Mouse (Mus musculus): ENCODE measurements at regions not wholly inside any gene's neighbourhood (a gene's known extent, or its start where the extent isn't known, plus 50 kb on each side); places are given as distances from the start of the nearest gene placed in this dataset.
A peak's percentile ranks its signal among the peaks of the same experiment; 100 is the strongest.

DNA sequence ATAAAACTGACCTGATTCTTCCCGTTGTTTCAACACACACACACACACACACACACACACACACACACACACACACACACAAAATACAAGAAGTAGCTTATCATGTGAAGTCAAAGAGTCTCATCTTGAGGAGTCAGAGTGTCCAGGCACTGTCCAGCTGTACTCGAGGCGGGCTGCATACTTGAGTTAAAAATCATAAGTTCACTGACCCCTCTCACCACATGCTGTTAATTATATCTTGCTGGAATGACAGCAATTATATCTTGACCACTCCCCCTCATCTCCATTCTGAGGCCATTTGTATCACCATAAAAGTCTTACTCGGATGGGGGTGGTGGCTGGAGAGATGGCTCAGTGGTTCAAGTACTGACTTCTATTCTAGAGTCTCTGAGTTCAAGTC is 58.5 kb upstream of the P3h2 start:
- TF ChIP-seq MYOD1 (IDR thresholded peaks at IDR 0.05; ENCODE audit: control insufficient read depth in 1 of 3, insufficient read length in 2 of 3, low read depth in 2 of 3) (peak in 1 of 3 experiments; percentile 27), USF1 (IDR thresholded peaks at IDR 0.05; ENCODE audit: low read depth) (no peak), MYOG (IDR thresholded peaks at IDR 0.05; ENCODE audit: control insufficient read depth in 1 of 3, insufficient read depth in 1 of 3, insufficient read length in 2 of 3, low read depth in 2 of 3) (no peak), SRF (IDR thresholded peaks at IDR 0.05; ENCODE audit: control insufficient read depth, insufficient read length, low read depth) (no peak)
- no peak overlapping the region for H3ac ChIP-seq (ENCODE audit: control insufficient read depth, insufficient read length)
- H3K4me3 ChIP-seq = no peak overlapping the region

GRCm38 (mm10) chr16:26163401-26163800 is 57.8 kb upstream of the P3h2 start:
- no peaks in the 10 kb centered on the region for H3K36me3 ChIP-seq (ENCODE audit: control insufficient read depth, insufficient read depth)
- H3K79me2 ChIP-seq (ENCODE audit: control insufficient read depth, insufficient read depth) = no peaks in the 10 kb centered on the region
- no peak for TF ChIP-seq CEBPB (IDR thresholded peaks at IDR 0.05; ENCODE audit: insufficient read depth, poor library complexity, severe bottlenecking)
- no peak for TF ChIP-seq POLR2A (IDR thresholded peaks at IDR 0.05; ENCODE audit: insufficient read length, low read depth)
- no peak for TF ChIP-seq SRF (IDR thresholded peaks at IDR 0.05; ENCODE audit: control insufficient read depth, insufficient read length, low read depth)
- no peak for TF ChIP-seq TCF12 (IDR thresholded peaks at IDR 0.05; ENCODE audit: insufficient read depth, poor library complexity, severe bottlenecking)
- TF ChIP-seq MYOD1 (IDR thresholded peaks at IDR 0.05; ENCODE audit: control insufficient read depth in 1 of 3, insufficient read length in 2 of 3, low read depth in 2 of 3) = no peak
- TF ChIP-seq MAX (IDR thresholded peaks at IDR 0.05; ENCODE audit: low read depth) = no peak
- no peak for TF ChIP-seq TCF3 (IDR thresholded peaks at IDR 0.05; ENCODE audit: insufficient read length, low read depth)
- TF ChIP-seq REST (IDR thresholded peaks at IDR 0.05; ENCODE audit: insufficient read depth, insufficient read length) = no peak
- no peak for TF ChIP-seq POLR2AphosphoS2 (IDR thresholded peaks at IDR 0.05; ENCODE audit: insufficient read length, low read depth)
- no peak for TF ChIP-seq E2F4 (IDR thresholded peaks at IDR 0.05; ENCODE audit: insufficient read depth)
- TF ChIP-seq MYOG (IDR thresholded peaks at IDR 0.05; ENCODE audit: control insufficient read depth in 1 of 3, insufficient read depth in 1 of 3, insufficient read length in 2 of 3, low read depth in 2 of 3) = no peak
- H3K27me3 ChIP-seq (ENCODE audit: control insufficient read depth, insufficient read depth, insufficient read length) = no peaks in the 10 kb centered on the region
- no peak overlapping the region for H3K4me3 ChIP-seq
- H3K4me2 ChIP-seq (ENCODE audit: low read depth) = no peak overlapping the region
- no peak overlapping the region for H3ac ChIP-seq (ENCODE audit: control insufficient read depth, insufficient read length)

More for the DNA sequence above, 58.5 kb upstream of the P3h2 start:
- no peak overlapping the region for H3K4me2 ChIP-seq (ENCODE audit: low read depth)
- no peaks in the 10 kb centered on the region for H3K36me3 ChIP-seq (ENCODE audit: control insufficient read depth, insufficient read depth)
- H3K79me2 ChIP-seq (ENCODE audit: control insufficient read depth, insufficient read depth) = no peaks in the 10 kb centered on the region
- no peaks in the 10 kb centered on the region for H3K27me3 ChIP-seq (ENCODE audit: control insufficient read depth, insufficient read depth, insufficient read length)

DNA sequence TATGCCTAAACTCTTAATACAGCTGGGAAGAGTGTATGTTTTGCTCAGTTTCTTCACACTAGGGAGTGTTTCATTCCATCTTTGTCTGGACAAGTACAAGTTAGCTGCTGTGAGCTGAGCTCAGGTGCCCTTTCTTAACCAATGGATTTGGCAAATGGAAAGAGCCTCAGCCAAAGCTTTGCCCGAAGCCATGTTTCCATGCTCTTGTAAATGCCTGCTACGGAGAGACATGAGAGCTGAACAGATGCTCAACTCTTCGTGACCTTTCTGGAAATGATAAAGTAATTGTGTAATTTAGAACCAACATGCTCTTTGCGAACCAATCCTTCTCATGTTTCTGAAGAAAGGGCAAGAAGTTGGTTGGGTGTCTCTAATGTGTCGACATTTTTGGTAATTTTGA is 52.0 kb upstream of the P3h2 start:
- H3ac ChIP-seq (ENCODE audit: control insufficient read depth, insufficient read length) = no peak overlapping the region
- no peaks in the 10 kb centered on the region for H3K36me3 ChIP-seq (ENCODE audit: control insufficient read depth, insufficient read depth)
- no peak for TF ChIP-seq MYOD1 (IDR thresholded peaks at IDR 0.05; ENCODE audit: control insufficient read depth in 1 of 3, insufficient read length in 2 of 3, low read depth in 2 of 3)
- no peak for TF ChIP-seq USF1 (IDR thresholded peaks at IDR 0.05; ENCODE audit: low read depth)
- TF ChIP-seq SRF (IDR thresholded peaks at IDR 0.05; ENCODE audit: control insufficient read depth, insufficient read length, low read depth) = no peak
- TF ChIP-seq E2F4 (IDR thresholded peaks at IDR 0.05; ENCODE audit: insufficient read depth) = no peak
- no peak for TF ChIP-seq MAX (IDR thresholded peaks at IDR 0.05; ENCODE audit: low read depth)
- no peak for TF ChIP-seq MYOG (IDR thresholded peaks at IDR 0.05; ENCODE audit: control insufficient read depth in 1 of 3, insufficient read depth in 1 of 3, insufficient read length in 2 of 3, low read depth in 2 of 3)
- TF ChIP-seq CEBPB (IDR thresholded peaks at IDR 0.05; ENCODE audit: insufficient read depth, poor library complexity, severe bottlenecking) = no peak
- TF ChIP-seq POLR2A (IDR thresholded peaks at IDR 0.05; ENCODE audit: insufficient read length, low read depth) = no peak
- no peak for TF ChIP-seq TCF3 (IDR thresholded peaks at IDR 0.05; ENCODE audit: insufficient read length, low read depth)
- TF ChIP-seq REST (IDR thresholded peaks at IDR 0.05; ENCODE audit: insufficient read depth, insufficient read length) = no peak
- TF ChIP-seq TCF12 (IDR thresholded peaks at IDR 0.05; ENCODE audit: insufficient read depth, poor library complexity, severe bottlenecking) = no peak
- TF ChIP-seq POLR2AphosphoS2 (IDR thresholded peaks at IDR 0.05; ENCODE audit: insufficient read length, low read depth) = no peak
- no peak overlapping the region for H3K4me3 ChIP-seq
- H3K79me2 ChIP-seq (ENCODE audit: control insufficient read depth, insufficient read depth) = no peaks in the 10 kb centered on the region
- H3K4me2 ChIP-seq (ENCODE audit: low read depth) = no peak overlapping the region
- no peaks in the 10 kb centered on the region for H3K27me3 ChIP-seq (ENCODE audit: control insufficient read depth, insufficient read depth, insufficient read length)
